Mouse (Mus musculus): Measurements from ENCODE around the gene Plxna1.

The Plxna1 gene

GRCm38 (mm10) chr6:89328634-89329033, 33.8 kb downstream of the Plxna1 start:
- no peak for DNase-seq (ENCODE audit: low spot score)

DNA sequence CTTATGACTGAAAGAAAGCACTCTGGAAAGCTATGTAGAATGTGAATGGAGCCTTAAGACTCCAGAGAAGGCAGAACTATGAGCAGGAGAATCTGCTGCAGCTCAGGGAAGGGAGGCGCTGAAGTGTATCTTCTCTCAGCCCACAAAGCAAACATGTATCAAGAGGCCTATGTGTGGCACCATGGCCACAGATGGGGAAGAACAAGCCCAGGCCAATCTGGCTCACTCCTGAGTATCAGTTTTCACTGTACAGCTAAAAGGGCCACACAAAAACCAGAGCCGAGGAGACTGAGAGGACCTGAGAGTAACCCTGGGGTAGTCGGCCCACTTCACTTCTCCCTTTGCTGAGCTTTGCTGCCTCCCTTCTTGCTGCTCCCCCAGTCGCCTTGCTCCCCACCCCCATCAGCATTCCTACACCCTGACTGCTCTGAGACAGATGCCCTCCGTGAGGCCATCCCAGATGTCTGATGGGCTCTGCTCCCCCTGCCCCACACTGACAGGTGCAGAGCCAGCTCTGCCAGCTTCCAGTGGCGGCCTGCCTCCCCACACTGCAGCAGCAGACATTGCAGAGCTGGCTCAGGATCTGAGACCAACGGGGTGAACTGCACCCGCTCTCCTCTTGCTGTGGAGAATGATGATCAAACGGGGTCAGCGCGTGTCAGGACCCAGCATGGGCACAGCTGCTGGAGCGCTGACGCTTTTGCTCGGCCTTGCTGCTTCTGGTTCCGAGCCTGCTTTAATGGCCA, 34.5 kb downstream of the Plxna1 start:
- no peak for DNase-seq (ENCODE audit: low spot score)

- no peak for DNase-seq (ENCODE audit: low spot score)
Observed at GRCm38 (mm10) chr6:89324842-89325241, 37.6 kb downstream of the Plxna1 start.

DNA sequence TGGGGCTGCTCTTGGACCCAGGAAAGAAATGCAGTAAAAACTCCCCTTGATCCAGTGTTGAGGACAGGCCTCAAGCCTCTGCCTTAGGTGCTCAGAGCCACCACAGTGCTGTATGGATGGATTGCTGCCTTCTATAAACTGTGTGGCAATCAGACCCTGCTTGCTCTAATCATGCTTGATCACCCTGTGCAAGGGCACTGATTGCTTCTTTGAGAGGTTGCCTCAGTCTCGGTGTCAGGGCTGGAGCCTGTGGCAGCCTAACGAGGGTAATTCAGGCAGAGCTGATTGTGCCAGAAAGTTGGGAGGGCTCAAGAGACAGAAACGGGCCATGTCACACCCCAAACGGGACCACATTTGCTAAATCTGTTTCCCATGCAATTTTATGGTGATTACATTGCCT, 47.2 kb downstream of the Plxna1 start:
- no peak for DNase-seq (ENCODE audit: low spot score)

- no peak for DNase-seq (ENCODE audit: low spot score)
Observed at GRCm38 (mm10) chr6:89311518-89311917, 50.9 kb downstream of the Plxna1 start.

DNA sequence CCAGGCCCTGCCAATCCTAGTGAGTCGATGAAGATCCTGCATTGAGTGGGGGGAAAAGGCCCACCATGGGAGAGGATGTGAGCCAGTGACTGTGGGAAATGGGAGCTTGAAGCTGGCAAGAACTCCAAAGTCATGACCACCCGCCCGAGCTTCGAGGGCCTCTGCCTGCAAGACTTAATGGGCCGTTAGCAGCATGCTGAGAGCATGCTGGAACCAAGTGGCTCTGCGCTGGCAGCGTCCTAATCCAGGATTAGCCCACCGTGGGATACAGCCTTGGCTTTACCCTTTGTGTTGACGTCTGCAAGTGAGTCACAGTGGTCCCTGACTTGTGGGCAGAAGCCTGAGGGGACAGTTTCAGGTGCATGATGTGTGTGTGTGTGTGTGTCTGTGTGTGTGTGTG, 52.2 kb downstream of the Plxna1 start:
- no peak for DNase-seq (ENCODE audit: low spot score)

- DNase-seq (ENCODE audit: low spot score) = peak; percentile 59
Observed at GRCm38 (mm10) chr6:89308213-89308973, 54.0 kb downstream of the Plxna1 start.

DNA sequence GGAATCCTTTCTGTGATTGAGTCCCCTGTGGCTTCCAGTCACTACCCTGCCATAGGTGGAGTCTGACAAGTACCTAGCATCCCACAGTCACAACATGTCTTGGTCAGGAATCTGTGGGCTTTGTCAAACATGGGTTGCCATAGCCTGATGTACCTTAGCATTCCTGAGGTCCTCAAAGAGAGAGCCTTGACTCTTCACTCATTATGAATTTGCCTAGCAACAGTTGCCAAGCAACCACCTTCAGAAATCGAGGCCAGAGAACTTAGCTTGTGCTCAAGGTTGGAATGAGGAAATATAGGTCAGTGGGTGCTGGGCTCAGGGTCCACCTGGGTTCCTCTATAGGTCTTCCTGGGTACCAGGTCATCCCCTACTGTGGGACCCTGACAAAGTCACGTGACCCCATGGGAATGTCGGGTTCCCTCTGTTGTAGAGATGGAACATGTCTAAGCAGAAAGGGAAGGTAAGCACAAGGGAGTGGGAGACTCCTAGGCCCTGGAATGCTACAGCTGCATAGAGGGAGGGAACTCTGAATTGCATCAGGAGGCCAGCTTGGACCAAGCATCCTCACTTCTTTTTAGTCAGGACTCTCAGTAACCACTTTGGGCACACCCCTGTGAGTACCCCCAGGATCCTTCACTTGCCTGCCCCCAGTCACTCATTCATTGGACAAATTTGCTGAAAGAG, 57.9 kb downstream of the Plxna1 start:
- no peak for DNase-seq (ENCODE audit: low spot score)

- no peak for DNase-seq (ENCODE audit: low spot score)
Observed at GRCm38 (mm10) chr6:89299818-89300217, 62.6 kb downstream of the Plxna1 start.

GRCm38 (mm10) chr6:89296909-89297695, 65.3 kb downstream of the Plxna1 start:
- no peak for DNase-seq (ENCODE audit: low spot score)

DNA sequence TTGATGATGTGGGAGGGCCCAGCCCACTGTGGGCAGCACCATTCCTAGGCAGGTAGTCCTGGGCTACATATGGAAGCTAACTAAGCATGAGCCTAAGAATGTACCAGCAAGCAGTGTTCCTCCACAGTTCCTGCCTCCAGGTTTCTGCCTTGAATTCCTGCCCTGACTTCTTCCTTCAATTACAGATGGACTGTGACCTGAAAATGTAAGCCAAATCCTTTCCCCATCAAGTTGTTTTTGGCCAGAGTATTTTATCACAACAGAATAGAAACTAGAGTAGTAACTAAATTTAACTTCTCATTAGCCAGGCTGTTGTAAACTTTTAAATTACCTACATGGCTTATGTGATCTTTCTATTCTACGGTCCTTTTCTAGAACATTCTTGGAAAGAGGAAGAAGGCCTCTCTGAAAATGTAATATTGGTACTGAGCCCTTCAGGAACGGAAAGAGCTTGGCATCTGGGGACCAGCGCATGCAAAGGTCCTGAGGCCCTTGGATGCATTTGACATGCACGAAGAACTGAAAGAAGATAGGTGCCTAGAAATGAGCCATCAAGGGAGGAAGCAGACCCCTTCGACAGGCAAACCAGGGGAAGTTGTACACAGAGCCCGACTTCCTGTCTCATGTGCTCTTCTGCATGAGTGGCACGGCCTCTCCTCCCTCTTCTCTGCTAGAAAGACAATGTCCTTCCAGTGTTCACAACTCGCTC, 66.3 kb downstream of the Plxna1 start:
- no peak for DNase-seq (ENCODE audit: low spot score)

- DNase-seq (ENCODE audit: low spot score) = no peak
Observed at GRCm38 (mm10) chr6:89294621-89295020, 67.8 kb downstream of the Plxna1 start.

DNA sequence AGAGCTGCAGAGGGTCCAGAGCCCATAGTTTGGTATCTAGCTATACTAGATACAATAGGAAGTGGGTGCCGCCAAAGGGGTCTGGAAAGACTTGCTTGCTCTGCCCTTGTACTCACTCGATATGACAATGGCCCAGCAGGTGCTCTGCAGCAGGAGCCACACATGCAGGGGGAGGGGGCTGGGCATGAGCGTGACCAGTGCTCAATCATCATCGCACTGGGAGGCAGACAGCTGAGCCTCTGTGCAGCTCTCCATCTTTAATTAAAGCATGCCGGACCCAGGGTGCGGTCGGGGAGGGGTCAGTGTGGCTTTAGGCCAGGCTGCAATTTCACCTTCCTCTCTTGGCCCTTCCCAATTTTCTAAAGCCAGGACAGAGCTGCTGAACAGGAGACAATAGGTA, 70.9 kb downstream of the Plxna1 start:
- DNase-seq (ENCODE audit: low spot score) = peak; percentile 28

- DNase-seq (ENCODE audit: low spot score) = no peak
Observed at GRCm38 (mm10) chr6:89288156-89288555, 74.3 kb downstream of the Plxna1 start.

GRCm38 (mm10) chr6:89286700-89287428, 75.6 kb downstream of the Plxna1 start:
- DNase-seq (ENCODE audit: low spot score) = peak; percentile 83

DNA sequence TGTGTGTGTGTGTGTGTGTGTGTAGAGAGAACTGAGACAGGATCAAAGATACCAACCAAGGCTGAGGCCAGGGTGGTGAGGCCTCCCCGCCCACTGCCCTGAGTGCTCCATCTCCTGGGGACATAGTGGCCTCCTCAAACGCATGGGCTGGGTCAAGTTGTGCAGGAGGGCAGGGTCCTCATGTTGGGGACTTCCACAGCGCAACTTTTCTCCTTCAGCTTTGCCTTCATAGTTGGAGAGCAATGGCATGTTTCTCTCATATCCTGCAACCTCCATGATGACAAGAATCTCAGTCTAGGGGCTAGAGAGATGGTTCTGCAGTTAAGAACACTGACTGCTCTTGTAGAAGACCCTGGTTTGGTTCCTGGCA, 76.1 kb downstream of the Plxna1 start:
- no peak for DNase-seq (ENCODE audit: low spot score)

DNA sequence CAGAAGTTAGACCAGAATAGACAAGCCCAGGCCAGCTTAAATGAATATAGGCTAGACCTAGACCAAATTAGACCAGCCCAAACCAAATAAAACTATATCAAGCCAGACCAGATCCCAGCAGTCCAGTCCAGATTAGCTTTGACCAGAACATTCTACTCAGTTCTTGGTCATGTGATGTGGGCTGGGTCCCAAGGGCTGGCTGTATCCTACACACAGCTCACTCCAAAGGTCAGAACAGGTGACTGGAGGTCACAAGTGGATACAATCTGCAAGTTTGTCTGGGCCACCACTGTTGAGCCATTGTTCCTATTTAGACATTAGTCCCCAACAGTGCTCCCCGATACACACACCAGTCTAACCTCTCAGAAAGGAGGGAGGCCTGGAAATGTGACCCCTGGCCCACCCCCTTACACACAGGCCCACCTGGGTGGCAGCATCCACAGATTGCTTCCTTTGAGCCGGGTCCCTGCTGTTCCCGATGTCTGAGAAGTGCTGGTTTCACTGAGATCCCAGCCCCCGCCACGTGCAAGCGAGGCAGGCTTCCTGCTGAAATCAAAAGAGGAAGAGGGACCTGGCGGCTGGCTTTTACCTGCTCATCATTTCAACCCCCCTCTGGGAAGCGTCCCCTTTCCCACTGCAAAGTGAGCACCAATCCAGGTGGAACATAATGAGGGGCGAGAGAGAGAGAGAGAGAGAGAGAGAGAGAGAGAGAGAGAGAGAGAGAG, 76.7 kb downstream of the Plxna1 start:
- no peak for DNase-seq (ENCODE audit: low spot score)

- no peak for DNase-seq (ENCODE audit: low spot score)
Observed at GRCm38 (mm10) chr6:89285116-89285515, 77.3 kb downstream of the Plxna1 start.

DNA sequence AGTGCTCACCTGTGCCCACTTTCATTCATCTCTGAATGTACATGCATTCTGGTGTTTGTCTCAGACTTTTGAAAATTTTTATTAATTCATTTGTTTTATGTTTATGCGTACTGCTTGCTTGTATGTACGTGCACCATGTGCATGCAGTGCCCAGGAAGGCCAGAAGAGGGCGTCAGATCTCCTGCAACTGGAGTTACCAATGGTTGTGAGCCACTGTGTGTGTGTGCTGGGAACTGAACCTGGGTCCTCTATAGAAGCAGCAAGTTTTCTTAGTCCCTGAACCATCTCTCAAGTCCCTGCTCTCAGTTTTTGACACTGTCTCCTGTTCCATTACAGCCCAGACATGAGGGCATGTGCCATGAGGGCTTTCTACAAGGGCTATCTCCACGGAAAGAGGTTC, 79.3 kb downstream of the Plxna1 start:
- no peak for DNase-seq (ENCODE audit: low spot score)

DNA sequence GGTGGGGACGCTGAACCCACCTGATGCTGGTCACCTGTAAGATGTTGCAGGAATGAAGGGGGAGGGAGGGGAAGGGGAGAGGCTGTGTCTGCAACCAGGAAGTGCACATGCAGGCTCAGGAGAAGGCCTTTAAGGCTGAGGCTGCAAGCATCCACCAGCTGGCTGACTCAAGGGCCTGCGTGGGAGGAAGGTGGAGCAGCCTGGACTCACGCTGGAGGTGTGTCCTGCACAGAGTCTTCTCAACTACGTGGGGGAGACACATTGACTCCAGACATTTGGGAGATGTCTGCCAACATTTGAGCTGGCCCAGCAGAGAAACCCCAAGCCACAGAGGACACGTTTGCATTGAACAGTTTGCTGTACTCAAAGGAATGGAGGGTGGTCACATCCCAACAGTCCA, 79.8 kb downstream of the Plxna1 start:
- no peak for DNase-seq (ENCODE audit: low spot score)
